Mouse (Mus musculus): ENCODE measurements around the gene Coro6.

Coro6 gene

GRCm38 (mm10) chr11:77512891-77513810, 50.9 kb downstream of the Coro6 start:
- DNase-seq (ENCODE audit: low read depth, low spot score) = no peak

- no peak for DNase-seq (ENCODE audit: low read depth, low spot score)
These were observed 51.6 kb downstream of the Coro6 start for GRCm38 (mm10) chr11:77513811-77514170.

- no peak for DNase-seq (ENCODE audit: low read depth, low spot score)
These were observed 52.1 kb downstream of the Coro6 start for GRCm38 (mm10) chr11:77514281-77514831.

- no peak for DNase-seq (ENCODE audit: low read depth, low spot score)
These were observed 52.8 kb downstream of the Coro6 start, which contains the start of gene Abhd15 for GRCm38 (mm10) chr11:77514832-77515636. Gene Abhd15, plus strand, starts transcription at chr11:77515121.

GRCm38 (mm10) chr11:77515637-77516552, 53.7 kb downstream of the Coro6 start, which contains the start of gene Trp53i13:
Gene Trp53i13, minus strand, starts transcription at chr11:77515980.
- DNase-seq (ENCODE audit: low read depth, low spot score) = no peak

GRCm38 (mm10) chr11:77516553-77517425, 54.6 kb downstream of the Coro6 start:
- no peak for DNase-seq (ENCODE audit: low read depth, low spot score)

GRCm38 (mm10) chr11:77518051-77518798, 56.0 kb downstream of the Coro6 start:
- DNase-seq (ENCODE audit: low read depth, low spot score) = no peak

- DNase-seq (ENCODE audit: low read depth, low spot score) = no peak
These were observed 56.8 kb downstream of the Coro6 start, which contains the start of gene Gm10392 for GRCm38 (mm10) chr11:77519043-77519442. Gene Gm10392, minus strand, starts transcription at chr11:77519198.

Data from brain, embryonic 18.5 days (tissue).